Mouse (Mus musculus) lung, adult 2 months (tissue): ENCODE data around the gene Cacna1a.

Experiments
- CTCF ChIP-seq: fragments of 200-500 bp; IDR thresholded peaks from 2 replicates; pipeline ENCODE4 v1.5.1; 2011; ENCODE audit warnings: mild to moderate bottlenecking, low read length, control low read depth; ENCODE audit not compliant: insufficient read depth
- POLR2A ChIP-seq: fragments of 200-500 bp; IDR thresholded peaks from 2 replicates; pipeline ENCODE4 v1.6.1; 2011; ENCODE audit warnings: low read depth, mild to moderate bottlenecking, control low read depth, low read length, borderline replicate concordance; ENCODE audit errors: extremely low read depth

- no peak for TF ChIP-seq CTCF
- no peak for TF ChIP-seq POLR2A
Observed at GRCm38 (mm10) chr8:84635397-84636050, 247.3 kb downstream of the Cacna1a start.
